Mouse (Mus musculus) intestine, embryonic 14.5 days (tissue): ENCODE results near the gene Ifit1bl2. TPM values are rescaled to one million over a fixed set of nuclear protein-coding genes. Genes with fewer than 3 reads are reported as not detected.
"Not testable (repeated sequence)": the region's sequence is repeated elsewhere in the genome, so short reads cannot be mapped to it uniquely, and the experiment has no call there.

ENCODE experiments used
- ATAC-seq: fragments of 200-750 bp; cut with Nextera tagmentation; replicated peaks from 2 replicates; pipeline ENCODE4 v1.8.0; 2017; ENCODE audit warnings: low read depth, moderate number of reproducible peaks, moderate TSS enrichment, moderate library complexity; ENCODE audit not compliant: low FRiP score, low TSS enrichment
- DNase-seq: peaks from one replicate; pipeline ENCODE4 v3.0.0-alpha.2; 2018; ENCODE audit warnings: low spot score
- H3K27ac ChIP-seq: fragments of 300-500 bp; sonication (generic); 2 replicates; pipeline ENCODE4 v1.5.1; 2014; ENCODE audit warnings: low read depth, mild to moderate bottlenecking, control low read depth
- H3K27me3 ChIP-seq: fragments of 300-500 bp; sonication (generic); replicated peaks from 2 replicates; pipeline ENCODE4 v1.6.1; 2014; ENCODE audit warnings: low read length, control low read depth; ENCODE audit not compliant: control insufficient read depth, insufficient read depth
- H3K36me3 ChIP-seq: fragments of 300-500 bp; sonication (generic); 2 replicates; pipeline ENCODE4 v1.6.1; 2014; ENCODE audit warnings: low read length, control low read depth; ENCODE audit not compliant: control insufficient read depth, insufficient read depth
- H3K4me1 ChIP-seq: fragments of 300-500 bp; sonication (generic); replicated peaks from 2 replicates; pipeline ENCODE4 v1.6.1; 2014; ENCODE audit warnings: low read length, control low read depth, mixed read lengths; ENCODE audit not compliant: control insufficient read depth, insufficient read depth
- H3K4me2 ChIP-seq: fragments of 300-500 bp; sonication (generic); 2 replicates; pipeline ENCODE4 v1.6.1; 2014; ENCODE audit warnings: low read length
- H3K4me3 ChIP-seq: fragments of 300-500 bp; sonication (generic); 2 replicates; pipeline ENCODE4 v1.5.1; 2014; ENCODE audit warnings: low read depth, low read length, control low read depth, mixed read lengths
- H3K9ac ChIP-seq: fragments of 300-500 bp; sonication (generic); 2 replicates; pipeline ENCODE4 v1.6.1; 2014; ENCODE audit warnings: mild to moderate bottlenecking, low read length
- H3K9me3 ChIP-seq: fragments of 300-500 bp; sonication (generic); 2 replicates; pipeline ENCODE4 v1.6.1; 2016; ENCODE audit warnings: low read length, control low read depth; ENCODE audit not compliant: control insufficient read depth
- WGBS: fragments of 180-500 bp; shearing (Covaris S2); extraction: QIAGEN DNeasy Blood & Tissue Kit; methylation state at CpG from one replicate; pipeline ENCODE4 v1.1.7; 2014; 5-methylcytosine and 5-hydroxymethylcytosine counted together
- polyA plus RNA-seq: library from polyadenylated mRNA; unstranded; fragments of >200 nt; fragmentation: Nextera tagmentation; extraction: Ambion mirVana; gene quantifications from 2 replicates; pipeline ENCODE4 v1.2.1, GENCODE M21; 2014

Ifit1bl2 gene
- polyA plus RNA-seq, 1 experiment from 2014 or later, result 0.14 TPM

DNA sequence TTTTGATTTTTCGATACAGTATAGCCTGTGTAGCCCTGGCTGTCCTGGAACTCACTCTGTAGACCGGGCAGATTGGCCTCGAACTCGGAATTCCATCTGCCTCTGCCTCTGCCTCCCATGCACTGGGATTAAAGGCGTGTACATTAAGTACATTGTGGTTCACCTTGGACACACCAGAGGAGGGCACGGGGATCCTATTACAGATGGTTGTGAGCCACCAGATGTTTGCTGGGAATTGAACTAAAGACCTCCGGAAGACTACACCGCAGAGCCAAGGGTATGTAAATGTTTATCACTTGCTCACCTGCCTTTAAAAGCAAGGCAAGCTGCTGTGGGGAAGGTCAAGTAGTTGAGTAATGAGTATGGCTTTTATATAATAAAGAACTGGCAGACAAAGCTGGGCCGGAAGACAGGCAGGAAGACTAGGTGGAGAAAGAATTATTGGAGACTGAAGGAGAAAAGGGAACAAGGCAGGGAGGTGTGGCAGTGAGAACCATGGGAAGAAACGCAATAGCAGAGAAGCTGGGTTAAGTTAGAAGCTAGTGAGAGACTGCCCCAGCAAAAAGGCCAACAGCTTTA, 14.8 kb upstream of the Ifit1bl2 start:
- Histone ChIP-seq H3K27me3 (no peaks in the 10 kb centered on the region), H3K9ac (no peak overlapping the region), H3K27ac (no peak overlapping the region), H3K36me3 (no peaks in the 10 kb centered on the region), H3K4me2 (no peak overlapping the region), H3K4me3 (no peak overlapping the region), H3K9me3 (no peaks in the 10 kb centered on the region), H3K4me1 (no peaks in the 10 kb centered on the region)
- ATAC-seq, result no peak
- 66% methylated on average over 10 of the region's 10 CpGs for WGBS
- DNase-seq, result no peak

DNA sequence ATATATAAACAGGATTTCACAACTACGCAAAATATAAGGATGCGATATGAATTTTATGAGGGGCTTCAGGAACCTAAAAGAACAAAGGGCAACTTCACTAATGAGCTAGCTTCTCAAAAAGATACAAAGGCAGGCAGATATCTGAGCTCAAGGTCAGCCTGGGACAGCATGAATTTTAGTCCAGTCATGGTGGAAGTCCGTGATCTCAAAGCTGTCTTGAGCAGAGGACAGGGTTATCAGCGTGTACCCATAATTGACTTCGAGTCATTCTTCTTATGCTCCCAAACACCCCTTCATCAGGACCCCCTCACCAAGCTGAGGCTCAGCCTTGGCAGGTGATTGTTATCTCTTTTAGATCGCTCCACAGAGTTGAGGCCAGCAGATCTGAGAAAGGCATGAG, 10.5 kb upstream of the Ifit1bl2 start:
- no peak overlapping the region for H3K27ac ChIP-seq
- ATAC-seq (no peak), DNase-seq (no peak)
- no peak overlapping the region for H3K4me2 ChIP-seq
- no peaks in the 10 kb centered on the region for H3K27me3 ChIP-seq
- no peak overlapping the region for H3K4me3 ChIP-seq
- no peaks in the 10 kb centered on the region for H3K9me3 ChIP-seq
- H3K36me3 ChIP-seq, result no peaks in the 10 kb centered on the region
- 86% methylated on average over 6 of the region's 6 CpGs for WGBS
- no peak overlapping the region for H3K9ac ChIP-seq
- H3K4me1 ChIP-seq, result no peaks in the 10 kb centered on the region

GRCm38 (mm10) chr19:34650276-34650675, 9.7 kb upstream of the Ifit1bl2 start:
- Histone ChIP-seq H3K36me3 (no peaks in the 10 kb centered on the region), H3K4me1 (no peaks in the 10 kb centered on the region), H3K4me2 (no peak overlapping the region), H3K27me3 (no peaks in the 10 kb centered on the region), H3K9ac (no peak overlapping the region), H3K4me3 (no peak overlapping the region), H3K9me3 (no peaks in the 10 kb centered on the region), H3K27ac (no peak overlapping the region)
- DNase-seq (no peak), ATAC-seq (no peak)
- 90% methylated on average over 3 of the region's 3 CpGs for WGBS

DNA sequence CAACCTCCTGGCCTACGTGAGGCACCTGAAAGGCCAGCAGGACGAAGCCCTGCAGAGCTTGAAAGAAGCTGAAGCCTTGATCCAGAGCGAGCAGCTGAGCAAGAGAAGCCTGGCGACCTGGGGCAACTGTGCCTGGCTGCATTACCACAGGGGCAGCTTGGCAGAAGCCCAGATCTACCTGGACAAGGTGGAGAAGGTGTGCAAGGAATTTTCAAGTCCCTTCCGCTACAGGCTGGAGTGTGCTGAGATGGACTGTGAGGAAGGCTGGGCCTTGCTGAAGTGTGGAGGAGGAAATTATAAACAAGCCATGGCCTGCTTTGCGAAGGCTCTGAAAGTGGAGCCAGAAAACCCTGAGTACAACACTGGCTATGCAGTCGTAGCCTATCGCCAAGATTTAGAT, 7.1 kb upstream of the Ifit1bl2 start:
- H3K4me3 ChIP-seq, H3K36me3 ChIP-seq, H3K4me1 ChIP-seq, H3K4me2 ChIP-seq, H3K9me3 ChIP-seq, ATAC-seq, DNase-seq, H3K27me3 ChIP-seq, H3K9ac ChIP-seq, H3K27ac ChIP-seq: not testable (repeated sequence)
- WGBS, result 85% methylated on average over 6 of the region's 8 CpGs

- no peak overlapping the region for H3K27ac ChIP-seq
- 72% methylated on average over 5 of the region's 5 CpGs for WGBS
- ATAC-seq (no peak), DNase-seq (no peak)
- H3K4me3 ChIP-seq, result no peak overlapping the region
- no peaks in the 10 kb centered on the region for H3K27me3 ChIP-seq
- H3K4me1 ChIP-seq, result no peaks in the 10 kb centered on the region
- H3K4me2 ChIP-seq, result no peak overlapping the region
- H3K36me3 ChIP-seq, result no peaks in the 10 kb centered on the region
- H3K9me3 ChIP-seq, result no peaks in the 10 kb centered on the region
- H3K9ac ChIP-seq, result no peak overlapping the region
Measured at GRCm38 (mm10) chr19:34642616-34643015, 2.1 kb upstream of the Ifit1bl2 start.

DNA sequence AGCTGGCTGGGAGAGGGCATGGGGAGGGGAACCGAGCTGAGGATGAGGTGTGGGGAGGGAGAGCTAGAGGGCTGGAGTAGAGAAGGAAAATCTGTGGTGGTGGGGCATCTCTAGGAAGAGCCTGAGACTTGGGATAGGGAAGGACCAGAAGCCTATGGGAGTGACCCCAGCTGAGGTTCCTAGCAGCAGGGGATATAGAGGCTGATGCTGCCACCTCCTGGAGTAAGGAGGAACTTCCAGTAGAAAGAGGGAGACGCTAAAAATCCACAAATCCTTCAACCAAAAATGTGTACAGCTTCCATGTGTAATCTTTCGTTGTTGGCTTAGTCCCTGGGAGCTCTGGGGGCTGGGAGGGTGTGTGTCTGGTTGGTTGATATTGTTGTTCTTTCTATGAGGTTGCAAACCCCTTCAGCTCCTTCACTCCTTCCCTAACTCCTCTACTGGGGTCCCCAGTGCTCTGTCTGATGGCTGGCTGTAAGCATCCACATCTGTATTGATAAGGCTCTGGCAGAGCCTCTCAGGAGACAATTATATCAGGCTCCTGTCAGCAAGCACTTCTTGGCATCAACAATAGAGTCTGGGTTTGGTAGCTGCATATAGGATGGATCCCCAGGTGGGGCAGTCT, 3.5 kb downstream of the Ifit1bl2 start:
- Histone ChIP-seq H3K9me3 (no peaks in the 10 kb centered on the region), H3K27ac (no peak overlapping the region), H3K27me3 (no peaks in the 10 kb centered on the region), H3K4me2 (no peak overlapping the region), H3K36me3 (no peaks in the 10 kb centered on the region), H3K9ac (no peak overlapping the region), H3K4me3 (no peak overlapping the region), H3K4me1 (no peaks in the 10 kb centered on the region)
- 8% methylated on average over 3 of the region's 3 CpGs for WGBS
- 0 out of 2 replicates have a peak, but pooled peaks have one; percentile 75 for ATAC-seq
- peak; percentile 79 for DNase-seq

DNA sequence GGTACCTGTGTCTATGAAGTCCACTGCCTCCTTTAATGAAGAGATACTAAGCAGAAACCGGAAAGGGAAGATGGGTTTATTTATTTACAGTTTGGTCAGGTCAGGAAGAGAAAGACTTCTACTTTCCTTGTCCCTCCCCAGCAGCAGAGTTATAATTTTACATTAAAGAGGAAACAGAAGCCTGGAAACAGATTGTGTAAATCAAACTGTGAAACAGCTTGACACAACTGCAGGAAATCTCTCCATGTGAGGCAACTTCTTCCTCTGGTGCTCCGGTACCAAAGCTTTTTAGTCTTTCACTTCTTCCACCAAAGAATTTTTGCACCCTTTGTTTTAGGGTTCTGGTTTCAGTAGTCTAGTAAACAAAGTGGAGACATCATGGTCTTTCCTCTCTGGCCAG, 7.1 kb downstream of the Ifit1bl2 start:
- Histone ChIP-seq H3K27ac (no peak overlapping the region), H3K9ac (no peak overlapping the region), H3K4me2 (no peak overlapping the region), H3K27me3 (no peaks in the 10 kb centered on the region), H3K36me3 (no peaks in the 10 kb centered on the region), H3K4me1 (no peaks in the 10 kb centered on the region), H3K9me3 (no peaks in the 10 kb centered on the region), H3K4me3 (no peak overlapping the region)
- WGBS, result 46% methylated on average over 2 of the region's 2 CpGs
- ATAC-seq (no peak), DNase-seq (no peak)

- DNase-seq, result no peak
- Histone ChIP-seq H3K4me2 (no peak overlapping the region), H3K36me3 (no peaks in the 10 kb centered on the region), H3K4me3 (no peak overlapping the region), H3K9me3 (no peaks in the 10 kb centered on the region), H3K9ac (no peak overlapping the region), H3K4me1 (no peaks in the 10 kb centered on the region), H3K27me3 (no peaks in the 10 kb centered on the region), H3K27ac (no peak overlapping the region)
- ATAC-seq, result no peak
Measured at GRCm38 (mm10) chr19:34631487-34631886, 9.1 kb downstream of the Ifit1bl2 start.

DNA sequence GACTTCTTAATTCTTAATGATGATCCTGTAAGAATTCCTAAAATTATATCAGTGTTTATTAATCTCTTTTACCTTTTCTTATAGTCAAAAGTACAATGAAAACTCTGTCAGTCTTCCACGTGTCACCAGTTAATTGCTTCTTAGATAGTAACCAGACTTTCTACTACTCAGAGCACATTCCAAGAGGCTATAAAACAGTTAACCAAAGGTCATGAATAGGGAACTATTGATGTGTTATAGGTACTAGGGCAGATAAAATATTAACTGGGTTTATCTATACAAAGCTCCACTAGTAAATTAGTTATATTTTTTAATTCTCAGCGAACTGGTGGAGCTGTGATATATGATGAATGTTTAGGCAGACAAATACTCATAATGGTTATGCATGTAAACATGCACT, 13.0 kb downstream of the Ifit1bl2 start:
- 26% methylated on average over 2 of the region's 2 CpGs for WGBS
- no peaks in the 10 kb centered on the region for H3K27me3 ChIP-seq
- no peak overlapping the region for H3K27ac ChIP-seq
- no peaks in the 10 kb centered on the region for H3K36me3 ChIP-seq
- H3K9ac ChIP-seq, result no peak overlapping the region
- H3K9me3 ChIP-seq, result no peaks in the 10 kb centered on the region
- H3K4me2 ChIP-seq, result no peak overlapping the region
- ATAC-seq (no peak), DNase-seq (no peak)
- no peaks in the 10 kb centered on the region for H3K4me1 ChIP-seq
- no peak overlapping the region for H3K4me3 ChIP-seq
